Mouse (Mus musculus) stomach, postnatal 0 days (tissue): ENCODE measurements around the gene Wnk4.

Experiments used
- CTCF ChIP-seq: IDR thresholded peaks from 2 replicates; pipeline ENCODE4 v1.5.1; 2016; ENCODE audit warnings: antibody characterized with exemption, low read depth, mild to moderate bottlenecking, moderate library complexity
- EP300 ChIP-seq: optimal IDR thresholded peaks from 2 replicates; pipeline ENCODE3; 2016; ENCODE audit warnings: antibody characterized with exemption

DNA sequence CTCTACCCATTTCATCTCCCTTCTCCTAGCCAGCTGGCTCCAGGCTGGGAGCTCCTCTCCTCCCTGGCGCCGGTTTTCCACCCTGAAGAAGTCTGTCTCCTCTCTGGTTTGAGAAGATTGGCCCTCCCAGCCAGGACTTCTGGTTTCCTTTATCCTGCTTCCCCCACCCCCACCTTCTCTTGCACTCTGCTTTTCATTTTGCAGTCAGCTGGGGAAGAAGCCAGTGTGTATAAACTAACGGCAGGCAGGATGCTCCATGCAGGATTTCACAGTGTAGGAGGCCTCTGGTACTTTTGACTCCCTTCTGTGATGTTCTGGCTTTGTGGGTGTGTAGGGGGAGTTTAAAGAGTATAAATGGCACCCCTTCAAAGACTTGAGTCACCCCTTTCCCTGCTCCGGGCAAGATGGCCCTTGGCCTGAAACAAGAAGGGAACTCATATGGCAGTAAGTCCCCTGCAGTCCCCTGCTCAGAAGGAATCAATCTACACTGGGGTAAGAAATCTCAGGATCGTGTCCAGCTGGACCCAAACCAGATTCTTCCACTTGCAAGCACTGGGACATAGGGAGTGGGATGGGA is 22.2 kb upstream of the Wnk4 start:
- TF ChIP-seq CTCF (no peak), EP300 (no peak)
